Comparison of ENCODE assay signal across 11 mouse cellular contexts in the genomic region with DNA sequence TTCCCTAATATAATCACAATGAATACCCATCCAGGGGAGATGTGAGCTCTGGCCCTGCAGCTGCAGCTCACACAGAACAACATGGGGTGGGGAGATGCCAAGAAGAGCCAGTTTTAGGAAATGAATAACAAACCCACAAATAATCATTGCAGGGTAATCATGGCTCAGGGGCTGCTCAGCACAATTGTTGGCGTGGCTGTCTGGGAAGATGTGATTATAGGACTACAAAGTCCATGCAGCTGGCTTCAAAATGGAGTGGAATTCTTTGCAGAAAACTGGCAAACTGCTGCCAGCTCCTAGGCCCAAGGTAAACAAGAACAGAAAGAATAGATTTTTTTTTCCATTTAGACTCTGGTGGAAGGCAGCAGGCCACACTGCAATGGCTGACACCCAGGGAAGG.
DNase-seq lines count a peak whose midpoint lies in the region; ATAC-seq and TF ChIP-seq lines count a peak whose summit lies in the region.
"Had no signal": no experiment of that assay in that cellular context is flagged by ENCODE, and none has a peak within 500 bp of the region (broad histone marks: within the 10 kb centered on the region; RNA-seq: fewer than 3 reads in every experiment).

No protein-coding gene starts in this region.

- H3K4me3 ChIP-seq in midbrain, embryonic 10.5 days, result no peak overlapping the region

- peak; percentile 5 to 6 for DNase-seq in frontal cortex, postnatal 14 days (ENCODE audit: low spot score in 2 of 2)
- peak; percentile 2 to 4 for DNase-seq in layer of hippocampus, adult 8-10 months (ENCODE audit: low spot score in 2 of 2)
- DNase-seq in layer of hippocampus, adult 9-10 months (ENCODE audit: low spot score), result no peak
- DNase-seq in brain, embryonic 14.5 days (ENCODE audit: low read depth), result peak; percentile 88
- DNase-seq in midbrain, embryonic 10.5 days (ENCODE audit: low spot score), result no peak
- DNase-seq in urinary bladder, postnatal 10 days (ENCODE audit: low spot score), result no peak
- no peak for DNase-seq in thymus, postnatal 0 days (ENCODE audit: low spot score)
- DNase-seq: cerebellum, adult 8-10 months; gastrocnemius, postnatal 14 days had no signal

- H3K27me3 ChIP-seq in midbrain, embryonic 10.5 days (ENCODE audit: low read depth, poor library complexity, severe bottlenecking), result no peaks in the 10 kb centered on the region

- no peaks in the 10 kb centered on the region for H3K9me3 ChIP-seq in midbrain, embryonic 10.5 days (replicated peaks)

- H3K4me1 ChIP-seq in midbrain, embryonic 10.5 days, result peaks cover 10% of the 10 kb centered on the region

- no peaks in the 10 kb centered on the region for H3K36me3 ChIP-seq in midbrain, embryonic 10.5 days

- TF ChIP-seq POLR2A in brain, embryonic 14.5 days (IDR thresholded peaks at IDR 0.05; ENCODE audit: borderline replicate concordance, extremely low read depth, insufficient read depth, insufficient read length, poor library complexity, severe bottlenecking), result no peak

- TF ChIP-seq CTCF in brain, embryonic 14.5 days (IDR thresholded peaks at IDR 0.05; ENCODE audit: borderline replicate concordance, extremely low read depth, insufficient read depth, insufficient read length), result no peak

- no peak for ATAC-seq in frontal cortex, adult (ENCODE audit: low TSS enrichment)

- peak overlapping the region; percentile 57 for H3K27ac ChIP-seq in midbrain, embryonic 10.5 days (replicated peaks)
- H3K27ac ChIP-seq: kidney, postnatal 0 days had no signal

- 70% methylated on average over 1 of the region's 1 CpGs for WGBS in midbrain, embryonic 10.5 days

Comparison
In these comparisons a context has a peak if more than half of its experiments do, and no peak if none do; other contexts are left out.
1. DNase-seq: peak in frontal cortex, postnatal 14 days (2 of 2), layer of hippocampus, adult 8-10 months (2 of 2) and brain, embryonic 14.5 days (single experiment); none in layer of hippocampus, adult 9-10 months (single experiment), midbrain, embryonic 10.5 days (single experiment), urinary bladder, postnatal 10 days (single experiment) and thymus, postnatal 0 days (single experiment).